Mouse (Mus musculus): ENCODE results near the gene Neo1. TPM values are rescaled to one million over a fixed set of nuclear protein-coding genes. Genes with fewer than 3 reads are reported as not detected.
"Not testable (repeated sequence)": the region's sequence is repeated elsewhere in the genome, so short reads cannot be mapped to it uniquely, and the experiment has no call there.

Neo1 gene
- total and polyA plus RNA-seq, 3 experiments = 0.85 to 2.1 (median 1.4) TPM

GRCm38 (mm10) chr9:58971154-58971553, 65.1 kb downstream of the Neo1 start:
- H3K27me3 ChIP-seq (replicated peaks); H3K4me3 ChIP-seq (replicated peaks in 1 of 3; ENCODE audit: low read depth in 2 of 3, low read length in 2 of 3, poor library complexity in 1 of 3); dilution Hi-C loops (cut with MboI; ENCODE audit: extremely low pct_ligation_motif_present, extremely low pct_unique_long_range_greater_than_20kb, low sequenced_read_pairs); DNase-seq (ENCODE audit: extremely low read depth); H3K79me2 ChIP-seq (replicated peaks; ENCODE audit: control insufficient read depth, extremely low read depth, insufficient read depth, poor library complexity, severe bottlenecking); in situ Hi-C loops (cut with MboI; ENCODE audit: low pct_ligation_motif_present, low pct_unique_long_range_greater_than_20kb, low sequenced_read_pairs); H3K4me2 ChIP-seq (ENCODE audit: insufficient read depth, low read depth, poor library complexity, severe bottlenecking); H3K36me3 ChIP-seq (replicated peaks in 1 of 2; ENCODE audit: control insufficient read depth in 1 of 2, insufficient read depth in 1 of 2, low read length in 1 of 2); H3K27ac ChIP-seq (ENCODE audit: insufficient read depth, low read depth); H3K9me3 ChIP-seq (replicated peaks; ENCODE audit: low read length); H3K9ac ChIP-seq (ENCODE audit: insufficient read depth, low read depth); H3K4me1 ChIP-seq (ENCODE audit: control insufficient read depth in 1 of 2, insufficient read depth in 2 of 2): not testable (repeated sequence)

DNA sequence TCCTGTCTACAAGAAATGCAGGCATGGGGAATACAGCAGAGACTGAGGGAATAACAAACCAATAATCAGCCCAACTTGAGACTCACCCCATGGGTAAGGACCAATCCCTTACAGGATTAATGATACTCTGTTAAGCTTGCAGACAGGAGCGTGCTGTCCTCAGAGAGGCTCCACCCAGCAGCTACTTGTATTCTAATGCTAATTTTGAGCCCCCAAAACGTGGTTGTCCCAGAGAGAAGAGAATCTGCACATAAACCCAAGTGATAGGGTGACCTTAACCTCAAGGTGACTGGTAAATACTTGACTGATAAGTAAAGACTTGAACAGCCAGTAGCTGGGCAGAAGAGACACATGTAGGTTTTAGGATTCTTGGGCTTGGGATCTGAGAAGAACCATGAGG, 68.9 kb downstream of the Neo1 start:
- dilution Hi-C loops (cut with MboI; ENCODE audit: extremely low pct_ligation_motif_present, extremely low pct_unique_long_range_greater_than_20kb, low sequenced_read_pairs) (no loop called here), in situ Hi-C loops (cut with MboI; ENCODE audit: low pct_ligation_motif_present, low pct_unique_long_range_greater_than_20kb, low sequenced_read_pairs) (no loop called here)
- Histone ChIP-seq H3K9me3 (replicated peaks; ENCODE audit: low read length) (no peaks in the 10 kb centered on the region), H3K27ac (ENCODE audit: insufficient read depth, low read depth) (no peak overlapping the region), H3K4me1 (ENCODE audit: control insufficient read depth in 1 of 2, insufficient read depth in 2 of 2) (no peaks in the 10 kb centered on the region), H3K36me3 (replicated peaks in 1 of 2; ENCODE audit: control insufficient read depth in 1 of 2, insufficient read depth in 1 of 2, low read length in 1 of 2) (no peaks in the 10 kb centered on the region), H3K27me3 (replicated peaks) (no peaks in the 10 kb centered on the region), H3K9ac (ENCODE audit: insufficient read depth, low read depth) (no peak overlapping the region), H3K4me3 (replicated peaks in 1 of 3; ENCODE audit: low read depth in 2 of 3, low read length in 2 of 3, poor library complexity in 1 of 3) (no peak overlapping the region), H3K79me2 (replicated peaks; ENCODE audit: control insufficient read depth, extremely low read depth, insufficient read depth, poor library complexity, severe bottlenecking) (no peaks in the 10 kb centered on the region), H3K4me2 (ENCODE audit: insufficient read depth, low read depth, poor library complexity, severe bottlenecking) (no peak overlapping the region)
- TF ChIP-seq GABPA (IDR thresholded peaks at IDR 0.05; ENCODE audit: insufficient replicate concordance, low read depth, low read length) (no peak), HCFC1 (IDR thresholded peaks at IDR 0.05; ENCODE audit: low read depth, low read length) (no peak), BHLHE40 (IDR thresholded peaks at IDR 0.05; ENCODE audit: low read depth, low read length) (no peak), ZC3H11A (IDR thresholded peaks at IDR 0.05; ENCODE audit: low read depth, low read length) (no peak), MXI1 (IDR thresholded peaks at IDR 0.05; ENCODE audit: low read depth, low read length) (no peak), NELFE (IDR thresholded peaks at IDR 0.05; ENCODE audit: low read depth, low read length) (no peak), SMC3 (IDR thresholded peaks at IDR 0.05; ENCODE audit: low read depth, low read length) (no peak), MAZ (IDR thresholded peaks at IDR 0.05; ENCODE audit: low read depth, low read length) (no peak), ZMIZ1 (IDR thresholded peaks at IDR 0.05; ENCODE audit: low read depth, low read length) (no peak), ETS1 (conservative IDR thresholded peaks at IDR 0.05; ENCODE audit: low read depth, low read length) (no peak)
- DNase-seq (ENCODE audit: extremely low read depth) = no peak

DNA sequence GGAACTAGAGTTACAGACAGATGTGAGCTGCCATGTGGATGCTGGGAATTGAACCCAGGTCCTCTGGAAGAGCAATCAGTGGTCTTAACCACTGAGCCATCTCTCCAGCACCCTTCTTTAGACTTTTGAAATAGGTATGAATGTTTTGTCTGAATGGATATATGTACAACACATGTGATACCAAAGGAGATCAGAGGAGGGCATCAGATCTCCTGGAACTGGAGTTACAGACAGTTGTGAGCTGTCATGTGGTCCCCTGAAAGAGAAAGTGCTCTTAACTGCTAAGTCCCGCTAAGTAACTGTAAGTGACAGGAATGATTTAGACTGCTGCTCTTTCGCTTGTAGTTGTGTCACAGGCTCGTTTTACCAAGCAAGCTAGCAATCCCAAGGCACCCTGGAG, 80.7 kb downstream of the Neo1 start:
- in situ Hi-C loops (cut with MboI; ENCODE audit: low pct_ligation_motif_present, low pct_unique_long_range_greater_than_20kb, low sequenced_read_pairs) (no loop called here), dilution Hi-C loops (cut with MboI; ENCODE audit: extremely low pct_ligation_motif_present, extremely low pct_unique_long_range_greater_than_20kb, low sequenced_read_pairs) (no loop called here)
- peak overlapping the region; percentile 93 for H3K4me2 ChIP-seq (ENCODE audit: insufficient read depth, low read depth, poor library complexity, severe bottlenecking)
- DNase-seq (ENCODE audit: extremely low read depth) = peak; percentile 39
- no peak overlapping the region for H3K9ac ChIP-seq (ENCODE audit: insufficient read depth, low read depth)
- peak; percentile 24; the same call in 1 of the 2 replicates for TF ChIP-seq SMC3 (IDR thresholded peaks at IDR 0.05; ENCODE audit: low read depth, low read length)
- TF ChIP-seq TBP (conservative IDR thresholded peaks at IDR 0.05; ENCODE audit: low read depth, low read length) = peak; percentile 79
- TF ChIP-seq UBTF (IDR thresholded peaks at IDR 0.05; ENCODE audit: low read depth, low read length) = no peak
- peak in 1 of 2 experiments; percentile 47; a peak in 2 of 4 replicates for TF ChIP-seq CTCF (conservative IDR thresholded peaks at IDR 0.05 in 1 of 2, IDR thresholded peaks at IDR 0.05 in 1 of 2; ENCODE audit: low read depth in 2 of 2, low read length in 2 of 2)
- TF ChIP-seq ELF1 (IDR thresholded peaks at IDR 0.05; ENCODE audit: low read depth, low read length) = no peak
- no peak for TF ChIP-seq IRF4 (IDR thresholded peaks at IDR 0.05; ENCODE audit: low read depth, low read length)
- peak; percentile 48 for TF ChIP-seq RAD21 (IDR thresholded peaks at IDR 0.05; ENCODE audit: low read depth, low read length)
- TF ChIP-seq USF1 (IDR thresholded peaks at IDR 0.05; ENCODE audit: low read depth, low read length) = peak; percentile 13; the same call in 1 of the 2 replicates
- TF ChIP-seq MYC (IDR thresholded peaks at IDR 0.05; ENCODE audit: low read depth, low read length) = no peak
- peak; percentile 38; the same call in 1 of the 2 replicates for TF ChIP-seq MAX (IDR thresholded peaks at IDR 0.05; ENCODE audit: low read length)
- no peak for TF ChIP-seq JUND (conservative IDR thresholded peaks at IDR 0.05; ENCODE audit: low read depth, low read length)
- no peak for TF ChIP-seq MEF2A (IDR thresholded peaks at IDR 0.05; ENCODE audit: borderline replicate concordance, low read depth, low read length)
- no peaks in the 10 kb centered on the region for H3K36me3 ChIP-seq (replicated peaks in 1 of 2; ENCODE audit: control insufficient read depth in 1 of 2, insufficient read depth in 1 of 2, low read length in 1 of 2)
- H3K9me3 ChIP-seq (replicated peaks; ENCODE audit: low read length) = no peaks in the 10 kb centered on the region
- peak overlapping the region in 1 of 3 experiments; percentile 18 for H3K4me3 ChIP-seq (replicated peaks in 1 of 3; ENCODE audit: low read depth in 2 of 3, low read length in 2 of 3, poor library complexity in 1 of 3)
- no peaks in the 10 kb centered on the region for H3K79me2 ChIP-seq (replicated peaks; ENCODE audit: control insufficient read depth, extremely low read depth, insufficient read depth, poor library complexity, severe bottlenecking)
- H3K4me1 ChIP-seq (ENCODE audit: control insufficient read depth in 1 of 2, insufficient read depth in 2 of 2) = no peaks in the 10 kb centered on the region
- H3K27ac ChIP-seq (ENCODE audit: insufficient read depth, low read depth) = no peak overlapping the region
- H3K27me3 ChIP-seq (replicated peaks) = no peaks in the 10 kb centered on the region

DNA sequence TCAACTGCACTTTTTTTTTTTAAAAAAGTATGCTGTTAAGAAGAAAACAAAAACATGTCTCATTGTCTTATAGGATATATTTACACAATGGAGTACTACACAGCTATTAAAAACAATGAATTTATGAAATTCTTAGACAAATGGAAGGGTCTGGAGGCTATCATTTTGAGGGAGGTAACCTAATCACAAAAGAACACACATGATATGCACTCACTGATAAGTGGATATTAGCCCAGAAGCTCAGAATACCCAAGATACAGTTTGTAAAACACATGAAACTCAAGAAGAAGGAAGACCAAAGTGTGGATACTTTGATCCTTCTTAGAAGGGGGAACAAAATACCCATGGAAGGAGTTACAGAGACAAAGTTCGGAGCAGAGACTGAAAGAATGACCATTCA, 90.3 kb downstream of the Neo1 start:
- dilution Hi-C loops (cut with MboI; ENCODE audit: extremely low pct_ligation_motif_present, extremely low pct_unique_long_range_greater_than_20kb, low sequenced_read_pairs); H3K79me2 ChIP-seq (replicated peaks; ENCODE audit: control insufficient read depth, extremely low read depth, insufficient read depth, poor library complexity, severe bottlenecking); H3K36me3 ChIP-seq (replicated peaks in 1 of 2; ENCODE audit: control insufficient read depth in 1 of 2, insufficient read depth in 1 of 2, low read length in 1 of 2); H3K4me2 ChIP-seq (ENCODE audit: insufficient read depth, low read depth, poor library complexity, severe bottlenecking); H3K27me3 ChIP-seq (replicated peaks); H3K4me3 ChIP-seq (replicated peaks in 1 of 3; ENCODE audit: low read depth in 2 of 3, low read length in 2 of 3, poor library complexity in 1 of 3); DNase-seq (ENCODE audit: extremely low read depth); H3K9ac ChIP-seq (ENCODE audit: insufficient read depth, low read depth); in situ Hi-C loops (cut with MboI; ENCODE audit: low pct_ligation_motif_present, low pct_unique_long_range_greater_than_20kb, low sequenced_read_pairs); H3K4me1 ChIP-seq (ENCODE audit: control insufficient read depth in 1 of 2, insufficient read depth in 2 of 2); H3K27ac ChIP-seq (ENCODE audit: insufficient read depth, low read depth); H3K9me3 ChIP-seq (replicated peaks; ENCODE audit: low read length): not testable (repeated sequence)
